Mouse (Mus musculus): Measurements from ENCODE around the gene Enox1.

Gene Enox1

GRCm38 (mm10) chr14:77677951-77678350 is 521.4 kb downstream of the Enox1 start:
- no peak for DNase-seq (ENCODE audit: low read depth, low spot score)

- no peak for DNase-seq (ENCODE audit: low read depth, low spot score)
Observed at GRCm38 (mm10) chr14:77679877-77680276, 523.3 kb downstream of the Enox1 start.

- DNase-seq (ENCODE audit: low read depth, low spot score), result no peak
Observed at GRCm38 (mm10) chr14:77682888-77683555, 526.5 kb downstream of the Enox1 start.

GRCm38 (mm10) chr14:77689816-77690215 is 533.3 kb downstream of the Enox1 start:
- no peak for DNase-seq (ENCODE audit: low read depth, low spot score)

DNA sequence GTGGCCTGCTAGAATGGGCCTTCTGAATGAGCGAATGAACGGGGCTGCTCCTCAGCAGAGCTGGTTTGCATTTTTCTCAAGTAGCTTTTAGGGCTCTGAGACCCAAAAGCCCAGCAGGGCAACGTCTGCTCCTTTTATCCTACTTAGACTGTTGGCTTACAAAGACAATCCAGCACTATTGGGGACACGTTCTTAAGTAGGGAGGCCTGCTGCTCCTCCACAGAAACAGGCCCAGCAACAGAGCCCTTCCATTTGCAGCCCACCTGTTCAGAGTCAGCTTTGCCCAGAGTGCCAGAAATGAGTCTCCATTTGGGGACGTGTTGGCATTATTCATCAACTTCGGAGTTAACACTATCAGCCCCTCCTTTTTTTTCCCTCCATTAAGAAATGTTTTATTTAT is 548.4 kb downstream of the Enox1 start:
- DNase-seq (ENCODE audit: low read depth, low spot score), result no peak

GRCm38 (mm10) chr14:77706511-77707246 is 550.1 kb downstream of the Enox1 start:
- DNase-seq (ENCODE audit: low read depth, low spot score), result no peak

- no peak for DNase-seq (ENCODE audit: low read depth, low spot score)
Observed at GRCm38 (mm10) chr14:77707279-77707678, 550.7 kb downstream of the Enox1 start.

DNA sequence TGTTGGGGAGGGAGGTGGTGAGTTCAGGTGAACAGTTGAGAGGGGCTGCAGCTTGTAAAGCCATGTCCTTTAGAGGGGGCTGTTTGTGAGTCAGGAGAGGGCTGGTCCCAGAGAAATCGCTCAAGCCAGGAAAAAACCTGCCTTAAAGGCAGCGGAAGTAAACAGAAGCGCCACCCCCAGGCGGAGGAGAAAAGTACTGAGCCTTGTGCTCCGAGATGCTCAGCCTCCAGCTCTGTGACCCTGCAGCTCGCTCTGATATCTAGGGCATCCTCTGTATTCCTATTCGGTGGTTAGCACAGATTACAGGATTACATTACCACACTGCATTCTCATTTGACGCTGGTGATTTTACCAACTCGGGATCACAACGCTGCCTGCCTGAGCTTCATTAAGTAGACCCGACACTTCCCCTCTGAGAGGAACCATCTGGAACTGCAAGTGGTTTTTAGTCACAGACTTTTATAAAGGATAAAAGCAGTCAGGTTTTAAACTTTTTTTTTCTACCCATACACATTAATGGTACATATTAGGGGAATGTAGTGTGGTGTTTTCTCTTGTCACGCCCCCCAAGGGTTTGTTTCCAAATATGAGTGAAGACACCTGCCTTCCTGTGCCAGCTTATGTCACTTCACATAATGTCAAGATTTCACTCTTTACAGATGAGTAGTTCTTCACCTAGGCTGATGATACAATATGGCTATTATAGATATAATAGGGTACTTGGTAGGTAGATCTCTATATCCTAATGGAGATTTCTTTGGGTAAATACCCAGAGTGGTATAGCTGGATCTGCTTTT is 552.0 kb downstream of the Enox1 start:
- DNase-seq (ENCODE audit: low read depth, low spot score), result no peak

- no peak for DNase-seq (ENCODE audit: low read depth, low spot score)
Observed at GRCm38 (mm10) chr14:77714931-77715535, 558.5 kb downstream of the Enox1 start.

GRCm38 (mm10) chr14:77716981-77717380 is 560.4 kb downstream of the Enox1 start:
- DNase-seq (ENCODE audit: low read depth, low spot score), result no peak

- DNase-seq (ENCODE audit: low read depth, low spot score), result no peak
Observed at GRCm38 (mm10) chr14:77718814-77719213, 562.3 kb downstream of the Enox1 start.

- no peak for DNase-seq (ENCODE audit: low read depth, low spot score)
Observed at GRCm38 (mm10) chr14:77738056-77738455, 581.5 kb downstream of the Enox1 start.

DNA sequence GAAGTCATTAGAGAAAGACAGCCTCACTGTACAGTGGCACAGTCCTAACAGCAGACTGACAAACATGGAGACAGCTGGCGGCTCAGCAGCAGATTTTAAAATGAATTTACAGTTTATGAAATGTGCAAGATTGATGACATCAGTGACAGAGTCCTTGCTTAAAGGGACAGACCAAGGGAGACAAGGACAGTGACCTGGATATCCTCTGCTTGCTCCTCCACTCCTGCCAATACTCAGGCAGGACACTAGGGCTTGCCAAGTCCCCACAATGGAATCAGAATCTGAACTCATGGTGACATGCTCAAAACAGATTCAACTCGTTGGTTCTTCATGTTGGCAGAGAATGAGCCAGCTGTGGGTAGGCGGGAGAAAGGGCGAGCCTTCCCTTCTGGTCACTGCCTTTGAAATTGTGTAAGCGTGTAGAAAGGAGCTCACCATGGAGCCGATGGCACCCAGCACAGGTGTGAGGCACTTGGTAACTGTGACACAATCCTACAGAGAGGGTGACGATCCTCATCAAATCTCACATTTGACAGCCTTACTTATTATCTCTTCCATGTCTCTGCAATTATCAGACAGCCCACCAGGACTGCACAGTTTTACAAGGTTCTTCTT is 582.3 kb downstream of the Enox1 start:
- no peak for DNase-seq (ENCODE audit: low read depth, low spot score)

GRCm38 (mm10) chr14:77739376-77739775 is 582.8 kb downstream of the Enox1 start:
- no peak for DNase-seq (ENCODE audit: low read depth, low spot score)

- no peak for DNase-seq (ENCODE audit: low read depth, low spot score)
Observed at GRCm38 (mm10) chr14:77744638-77745240, 588.2 kb downstream of the Enox1 start.

- no peak for DNase-seq (ENCODE audit: low read depth, low spot score)
Observed at GRCm38 (mm10) chr14:77748920-77749319, 592.4 kb downstream of the Enox1 start.

All from CD4-positive, CD25-positive, alpha-beta regulatory T cell, adult 2 months (primary cell).